Mouse (Mus musculus): ENCODE data around the gene Vmp1.

Gene Vmp1

GRCm38 (mm10) chr11:86623402-86624010, 60.1 kb downstream of the Vmp1 start:
- ChIA-PET CTCF (interaction anchor here in 1 of 4 experiments (0.5 kb wide), 1 partner anchor 33 kb away, joined by 4 read pairs; no protein-coding TSS in a partner anchor), POLR2A (no interaction called here)

- ChIA-PET CTCF (no interaction called here), POLR2A (no interaction called here)
These were observed 61.3 kb downstream of the Vmp1 start for GRCm38 (mm10) chr11:86622191-86622912.

- POLR2A ChIA-PET: interaction anchor here in 3 of 4 experiments (0.7 to 2.0 kb wide), 10 partner anchors 27 to 465 kb away, joined by 3 to 10 read pairs (median 3); partner anchors contain the start of genes Rps6kb1 (in 1 of the 3), Smg8 (in 1 of the 3) and Tubd1 (in 1 of the 3)
- CTCF ChIA-PET: interaction anchor here in 3 of 4 experiments (0.6 to 0.9 kb wide), 4 partner anchors 32 to 534 kb away, joined by 3 to 6 read pairs (median 4); no protein-coding TSS in a partner anchor
These were observed 62.5 kb downstream of the Vmp1 start for GRCm38 (mm10) chr11:86621139-86621538.

- POLR2A ChIA-PET: interaction anchor here in 3 of 4 experiments (0.6 to 2.0 kb wide), 9 partner anchors 15 to 1480 kb away, joined by 3 to 11 read pairs (median 3); partner anchors contain the start of genes Rps6kb1 (in 1 of the 3) and Tubd1 (in 1 of the 3)
- CTCF ChIA-PET: interaction anchor here (0.6 to 1.3 kb wide), 9 partner anchors 21 to 570 kb away, joined by 3 to 8 read pairs (median 4); partner anchors contain the start of gene Rps6kb1 (in 1 of the 4)
These were observed 64.9 kb downstream of the Vmp1 start for GRCm38 (mm10) chr11:86618548-86619335.

GRCm38 (mm10) chr11:86614607-86615006, 69.0 kb downstream of the Vmp1 start:
- CTCF ChIA-PET: no interaction called here
- POLR2A ChIA-PET: no interaction called here

- POLR2A ChIA-PET: interaction anchor here in 1 of 4 experiments (1.0 kb wide), 1 partner anchor 35 kb away, joined by 3 read pairs; no protein-coding TSS in a partner anchor
- CTCF ChIA-PET: no interaction called here
These were observed 69.5 kb downstream of the Vmp1 start for GRCm38 (mm10) chr11:86614056-86614530.

- ChIA-PET CTCF (no interaction called here), POLR2A (no interaction called here)
These were observed 71.6 kb downstream of the Vmp1 start for GRCm38 (mm10) chr11:86611991-86612390.

GRCm38 (mm10) chr11:86610239-86610638, 73.4 kb downstream of the Vmp1 start:
- POLR2A ChIA-PET: interaction anchor here in 2 of 4 experiments (0.8 to 2.3 kb wide), 3 partner anchors 9 to 17 kb away, joined by 3 to 8 read pairs (median 3); no protein-coding TSS in a partner anchor
- CTCF ChIA-PET: no interaction called here

- CTCF ChIA-PET: no interaction called here
- POLR2A ChIA-PET: interaction anchor here in 2 of 4 experiments (0.7 to 2.0 kb wide), 7 partner anchors 8 to 1588 kb away, joined by 3 to 10 read pairs (median 6); partner anchors contain the start of genes Rps6kb1 (in 1 of the 2) and Tubd1 (in 1 of the 2)
These were observed 75.8 kb downstream of the Vmp1 start for GRCm38 (mm10) chr11:86607808-86608350.

- POLR2A ChIA-PET: interaction anchor here in 1 of 4 experiments (0.8 to 1.3 kb wide), 2 partner anchors 9 to 28 kb away, joined by 3 read pairs; no protein-coding TSS in a partner anchor
- CTCF ChIA-PET: interaction anchor here in 1 of 4 experiments (0.6 kb wide), 1 partner anchor 125 kb away, joined by 4 read pairs; no protein-coding TSS in a partner anchor
These were observed 76.9 kb downstream of the Vmp1 start for GRCm38 (mm10) chr11:86606621-86607339.

GRCm38 (mm10) chr11:86604732-86605520, 78.7 kb downstream of the Vmp1 start:
- ChIA-PET POLR2A (interaction anchor here in 1 of 4 experiments (0.9 to 2.8 kb wide), 2 partner anchors 17 to 26 kb away, joined by 3 to 9 read pairs; no protein-coding TSS in a partner anchor), CTCF (no interaction called here)

GRCm38 (mm10) chr11:86604289-86604688, 79.3 kb downstream of the Vmp1 start:
- ChIA-PET CTCF (interaction anchor here in 2 of 4 experiments (1.2 to 1.6 kb wide), 2 partner anchors 18 to 49 kb away, joined by 3 to 5 read pairs; no protein-coding TSS in a partner anchor), POLR2A (interaction anchor here in 1 of 4 experiments (0.9 to 2.8 kb wide), 2 partner anchors 16 to 25 kb away, joined by 3 to 9 read pairs; no protein-coding TSS in a partner anchor)

- ChIA-PET CTCF (interaction anchor here in 2 of 4 experiments (0.6 to 1.6 kb wide), 4 partner anchors 18 to 656 kb away, joined by 3 to 5 read pairs (median 4); no protein-coding TSS in a partner anchor), POLR2A (interaction anchor here in 1 of 4 experiments (0.7 to 2.8 kb wide), 5 partner anchors 12 to 341 kb away, joined by 3 to 9 read pairs (median 5); partner anchors contain the start of genes Ptrh2 and Vmp1)
These were observed 79.9 kb downstream of the Vmp1 start for GRCm38 (mm10) chr11:86603719-86604118.

GRCm38 (mm10) chr11:86602116-86602515, 81.5 kb downstream of the Vmp1 start:
- ChIA-PET POLR2A (interaction anchor here in 1 of 4 experiments (1.1 to 2.8 kb wide), 4 partner anchors 13 to 147 kb away, joined by 3 to 9 read pairs (median 4); partner anchors contain the start of genes Rps6kb1 and Tubd1), CTCF (interaction anchor here in 1 of 4 experiments (0.7 kb wide), 1 partner anchor 51 kb away, joined by 3 read pairs; no protein-coding TSS in a partner anchor)

- CTCF ChIA-PET: interaction anchor here in 2 of 4 experiments (0.6 to 1.2 kb wide), 2 partner anchors 11 to 53 kb away, joined by 4 to 5 read pairs; no protein-coding TSS in a partner anchor
- POLR2A ChIA-PET: interaction anchor here in 2 of 4 experiments (0.9 to 1.8 kb wide), 7 partner anchors 10 to 55 kb away, joined by 3 to 12 read pairs (median 6); partner anchors contain the start of genes Rps6kb1 (in 1 of the 2) and Tubd1 (in 1 of the 2)
These were observed 83.5 kb downstream of the Vmp1 start for GRCm38 (mm10) chr11:86600209-86600557.

Measured in embryonic stem cell, embryonic (primary cell).